Mouse (Mus musculus): ENCODE data around the gene Nmt1.

Gene Nmt1

GRCm38 (mm10) chr11:103043982-103044381, 16.0 kb downstream of the Nmt1 start:
- no peak for DNase-seq (ENCODE audit: low spot score)

GRCm38 (mm10) chr11:103046286-103046685, 18.3 kb downstream of the Nmt1 start:
- DNase-seq (ENCODE audit: low spot score): no peak

- DNase-seq (ENCODE audit: low spot score): no peak
Observed at GRCm38 (mm10) chr11:103049611-103050010, 21.6 kb downstream of the Nmt1 start.

GRCm38 (mm10) chr11:103050153-103050552, 22.2 kb downstream of the Nmt1 start:
- no peak for DNase-seq (ENCODE audit: low spot score)

- DNase-seq (ENCODE audit: low spot score): no peak
Observed at GRCm38 (mm10) chr11:103051249-103051691, 23.3 kb downstream of the Nmt1 start.

- DNase-seq (ENCODE audit: low spot score): no peak
Observed at GRCm38 (mm10) chr11:103052078-103052477, 24.1 kb downstream of the Nmt1 start.

- DNase-seq (ENCODE audit: low spot score): no peak
Observed at GRCm38 (mm10) chr11:103053191-103054076, 25.4 kb downstream of the Nmt1 start.

- DNase-seq (ENCODE audit: low spot score): peak; percentile 77
Observed at GRCm38 (mm10) chr11:103054798-103055197, 26.8 kb downstream of the Nmt1 start.

GRCm38 (mm10) chr11:103056636-103057035, 28.6 kb downstream of the Nmt1 start:
- no peak for DNase-seq (ENCODE audit: low spot score)

- no peak for DNase-seq (ENCODE audit: low spot score)
Observed at GRCm38 (mm10) chr11:103058499-103059085, 30.6 kb downstream of the Nmt1 start.

GRCm38 (mm10) chr11:103066191-103067050, 38.4 kb downstream of the Nmt1 start:
- DNase-seq (ENCODE audit: low spot score): no peak

- no peak for DNase-seq (ENCODE audit: low spot score)
Observed at GRCm38 (mm10) chr11:103067051-103067361, 39.0 kb downstream of the Nmt1 start.

GRCm38 (mm10) chr11:103067457-103068001, 39.5 kb downstream of the Nmt1 start:
- no peak for DNase-seq (ENCODE audit: low spot score)

GRCm38 (mm10) chr11:103068272-103068671, 40.3 kb downstream of the Nmt1 start:
- no peak for DNase-seq (ENCODE audit: low spot score)

GRCm38 (mm10) chr11:103068884-103069283, 40.9 kb downstream of the Nmt1 start:
- no peak for DNase-seq (ENCODE audit: low spot score)

GRCm38 (mm10) chr11:103069731-103070130, 41.7 kb downstream of the Nmt1 start:
- no peak for DNase-seq (ENCODE audit: low spot score)

GRCm38 (mm10) chr11:103070322-103070880, 42.4 kb downstream of the Nmt1 start:
- DNase-seq (ENCODE audit: low spot score): no peak

GRCm38 (mm10) chr11:103073671-103074070, 45.7 kb downstream of the Nmt1 start:
- no peak for DNase-seq (ENCODE audit: low spot score)

GRCm38 (mm10) chr11:103074121-103074650, 46.2 kb downstream of the Nmt1 start:
- no peak for DNase-seq (ENCODE audit: low spot score)

GRCm38 (mm10) chr11:103074796-103075323, 46.9 kb downstream of the Nmt1 start:
- DNase-seq (ENCODE audit: low spot score): no peak

GRCm38 (mm10) chr11:103076010-103076409, 48.0 kb downstream of the Nmt1 start:
- no peak for DNase-seq (ENCODE audit: low spot score)

All from left cerebral cortex, adult 11 months (tissue).